Mouse (Mus musculus): ENCODE data around the gene Tmem242. TPM values are rescaled to one million over a fixed set of nuclear protein-coding genes. Genes with fewer than 3 reads are reported as not detected.

The Tmem242 gene
- polyA plus RNA-seq, 1 experiment = 9.2 TPM

DNA sequence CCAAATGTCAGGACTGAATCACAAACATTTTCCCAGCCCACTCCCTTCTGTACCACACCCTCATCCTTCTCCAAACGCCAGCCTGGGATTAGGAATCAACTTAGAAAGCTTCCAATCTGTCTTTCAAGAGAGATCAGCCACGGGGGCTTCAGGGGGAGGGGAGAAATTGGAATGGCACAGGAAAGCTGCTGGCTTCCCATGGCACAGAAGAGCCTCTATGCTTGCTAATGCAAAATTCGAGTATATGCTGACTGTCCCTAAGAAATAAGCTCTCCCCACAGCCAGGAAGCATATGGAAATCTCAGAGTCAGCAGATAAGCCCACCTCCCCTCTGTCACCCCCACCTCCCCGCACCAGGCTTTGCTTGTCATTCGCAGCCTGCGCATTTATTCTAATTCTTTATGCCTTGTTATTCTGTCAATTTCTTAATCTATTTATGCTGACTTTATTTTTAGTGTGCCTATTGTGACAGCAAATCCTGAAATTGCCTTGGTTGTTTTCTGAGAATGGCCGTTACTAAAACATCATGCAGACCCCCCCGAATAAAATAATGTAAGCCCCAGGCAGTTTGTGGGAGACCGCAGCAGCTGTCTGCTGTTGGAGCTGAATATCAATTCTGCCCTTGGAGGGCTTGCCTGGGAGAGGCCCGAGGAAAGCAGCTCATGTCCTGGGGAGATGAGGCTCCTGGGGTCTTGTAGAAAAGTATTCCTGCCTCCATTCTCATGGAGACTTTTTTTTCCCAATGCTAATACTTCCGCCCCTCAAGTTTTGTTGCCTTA is 62.7 kb downstream of the Tmem242 start:
- TF ChIP-seq POLR2A (IDR thresholded peaks at IDR 0.05; ENCODE audit: control insufficient read depth, extremely low read depth, insufficient read depth, low read length, poor library complexity) (no peak), CTCF (IDR thresholded peaks at IDR 0.05; ENCODE audit: borderline replicate concordance, control insufficient read depth, extremely low read depth, insufficient read depth, low read length, poor library complexity) (no peak)
- Histone ChIP-seq H3K27me3 (ENCODE audit: control insufficient read depth, insufficient read depth, low read length) (no peaks in the 10 kb centered on the region), H3K4me3 (ENCODE audit: control insufficient read depth, insufficient read depth, low read length) (no peak overlapping the region), H3K36me3 (ENCODE audit: control insufficient read depth, insufficient read depth, low read length) (no peaks in the 10 kb centered on the region), H3K4me1 (replicated peaks; ENCODE audit: control insufficient read depth, insufficient read depth, low read length) (no peaks in the 10 kb centered on the region), H3K27ac (ENCODE audit: control insufficient read depth, insufficient read depth, low read length) (no peak overlapping the region)
- no peak for DNase-seq
- WGBS = 64% methylated on average over 11 of the region's 11 CpGs

DNA sequence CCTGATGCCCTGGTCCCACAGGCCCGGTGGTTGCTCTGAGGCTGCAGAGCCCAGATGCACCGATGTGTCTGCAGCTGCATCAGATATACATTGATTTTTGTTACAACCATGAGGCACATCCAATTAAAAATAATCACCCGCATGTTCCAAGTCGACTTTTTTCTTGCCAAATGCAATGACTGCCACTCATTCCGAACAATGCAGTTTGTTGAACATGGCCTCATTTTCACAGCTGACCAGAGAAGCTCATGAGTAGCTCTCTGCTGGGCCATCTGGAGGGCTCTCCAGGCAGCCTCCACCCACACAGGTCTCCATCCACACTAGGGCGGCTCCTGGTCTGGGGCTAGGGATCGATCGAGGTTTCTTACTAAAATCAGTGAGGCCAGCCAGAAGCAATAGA is 67.1 kb downstream of the Tmem242 start:
- WGBS = 96% methylated on average over 8 of the region's 8 CpGs
- no peak for TF ChIP-seq CTCF (IDR thresholded peaks at IDR 0.05; ENCODE audit: borderline replicate concordance, control insufficient read depth, extremely low read depth, insufficient read depth, low read length, poor library complexity)
- no peak for TF ChIP-seq POLR2A (IDR thresholded peaks at IDR 0.05; ENCODE audit: control insufficient read depth, extremely low read depth, insufficient read depth, low read length, poor library complexity)
- no peaks in the 10 kb centered on the region for H3K27me3 ChIP-seq (ENCODE audit: control insufficient read depth, insufficient read depth, low read length)
- H3K36me3 ChIP-seq (ENCODE audit: control insufficient read depth, insufficient read depth, low read length) = no peaks in the 10 kb centered on the region
- DNase-seq = no peak
- no peak overlapping the region for H3K27ac ChIP-seq (ENCODE audit: control insufficient read depth, insufficient read depth, low read length)
- H3K4me1 ChIP-seq (replicated peaks; ENCODE audit: control insufficient read depth, insufficient read depth, low read length) = no peaks in the 10 kb centered on the region
- H3K4me3 ChIP-seq (ENCODE audit: control insufficient read depth, insufficient read depth, low read length) = no peak overlapping the region

DNA sequence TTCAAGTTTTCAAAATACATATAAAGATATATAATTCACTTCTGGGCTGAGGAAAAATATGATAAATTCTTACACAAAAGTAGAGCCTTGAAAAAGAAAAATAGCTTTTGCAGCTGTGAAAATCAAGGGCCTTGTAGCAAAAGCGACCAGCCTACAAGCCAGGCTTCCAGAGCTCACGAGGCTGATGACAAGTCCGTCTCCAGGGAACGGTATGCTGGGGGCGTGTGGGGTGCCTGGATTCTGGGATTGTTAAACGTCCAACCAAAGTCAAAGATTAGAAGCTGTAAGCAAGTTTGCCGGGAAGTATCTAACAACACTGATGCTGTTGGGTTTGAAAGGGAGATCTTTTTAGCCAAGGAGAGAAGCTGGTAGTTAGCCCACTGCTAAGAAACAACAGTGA is 68.5 kb downstream of the Tmem242 start:
- TF ChIP-seq CTCF (IDR thresholded peaks at IDR 0.05; ENCODE audit: borderline replicate concordance, control insufficient read depth, extremely low read depth, insufficient read depth, low read length, poor library complexity) (no peak), POLR2A (IDR thresholded peaks at IDR 0.05; ENCODE audit: control insufficient read depth, extremely low read depth, insufficient read depth, low read length, poor library complexity) (no peak)
- no peak for DNase-seq
- Histone ChIP-seq H3K4me3 (ENCODE audit: control insufficient read depth, insufficient read depth, low read length) (no peak overlapping the region), H3K4me1 (replicated peaks; ENCODE audit: control insufficient read depth, insufficient read depth, low read length) (no peaks in the 10 kb centered on the region), H3K36me3 (ENCODE audit: control insufficient read depth, insufficient read depth, low read length) (no peaks in the 10 kb centered on the region), H3K27me3 (ENCODE audit: control insufficient read depth, insufficient read depth, low read length) (no peaks in the 10 kb centered on the region), H3K27ac (ENCODE audit: control insufficient read depth, insufficient read depth, low read length) (no peak overlapping the region)
- 97% methylated on average over 7 of the region's 7 CpGs for WGBS

DNA sequence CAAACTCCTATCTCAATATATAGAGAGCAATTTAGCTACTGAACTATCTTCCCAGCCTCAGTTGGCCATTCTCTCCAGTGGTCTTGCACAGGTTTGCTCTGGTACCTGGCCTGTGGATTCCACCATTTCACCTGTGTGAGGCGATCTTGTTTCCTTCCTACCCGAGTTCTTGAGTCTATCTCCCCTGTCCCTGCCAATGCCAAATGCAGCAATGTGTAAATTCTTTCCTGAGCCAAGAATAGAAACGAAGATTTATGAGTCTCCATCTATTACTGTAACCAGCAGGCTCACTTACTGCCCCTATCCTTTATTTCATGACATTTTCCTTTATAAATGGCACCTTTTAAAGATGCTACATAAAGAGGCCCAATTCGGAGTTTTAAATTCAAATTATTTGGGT is 69.0 kb downstream of the Tmem242 start:
- TF ChIP-seq POLR2A (IDR thresholded peaks at IDR 0.05; ENCODE audit: control insufficient read depth, extremely low read depth, insufficient read depth, low read length, poor library complexity) (no peak), CTCF (IDR thresholded peaks at IDR 0.05; ENCODE audit: borderline replicate concordance, control insufficient read depth, extremely low read depth, insufficient read depth, low read length, poor library complexity) (no peak)
- no peaks in the 10 kb centered on the region for H3K4me1 ChIP-seq (replicated peaks; ENCODE audit: control insufficient read depth, insufficient read depth, low read length)
- DNase-seq = no peak
- H3K36me3 ChIP-seq (ENCODE audit: control insufficient read depth, insufficient read depth, low read length) = no peaks in the 10 kb centered on the region
- no peaks in the 10 kb centered on the region for H3K27me3 ChIP-seq (ENCODE audit: control insufficient read depth, insufficient read depth, low read length)
- 79% methylated on average over 4 of the region's 4 CpGs for WGBS
- no peak overlapping the region for H3K27ac ChIP-seq (ENCODE audit: control insufficient read depth, insufficient read depth, low read length)
- no peak overlapping the region for H3K4me3 ChIP-seq (ENCODE audit: control insufficient read depth, insufficient read depth, low read length)

DNA sequence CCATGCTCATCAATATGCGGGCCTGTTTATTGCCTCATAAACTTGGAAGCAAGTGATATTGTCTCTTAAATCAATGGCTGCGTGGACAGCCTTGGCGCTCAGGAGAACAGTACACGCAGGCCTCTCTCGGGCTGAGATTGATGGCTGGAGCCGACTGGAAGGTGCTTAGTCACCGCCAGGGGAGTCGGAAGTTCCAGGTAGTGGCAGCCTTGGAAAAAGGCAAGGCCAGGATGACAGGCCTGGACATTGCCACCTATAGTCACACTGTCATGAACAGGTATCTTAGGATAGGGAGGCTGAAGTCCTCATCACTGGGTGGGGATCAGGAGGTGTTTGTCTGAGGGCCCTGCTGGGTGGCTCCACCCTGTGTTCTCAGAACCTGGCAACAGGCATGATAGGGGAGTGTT is 74.1 kb downstream of the Tmem242 start:
- no peak for TF ChIP-seq CTCF (IDR thresholded peaks at IDR 0.05; ENCODE audit: borderline replicate concordance, control insufficient read depth, extremely low read depth, insufficient read depth, low read length, poor library complexity)
- TF ChIP-seq POLR2A (IDR thresholded peaks at IDR 0.05; ENCODE audit: control insufficient read depth, extremely low read depth, insufficient read depth, low read length, poor library complexity) = no peak
- Histone ChIP-seq H3K27ac (ENCODE audit: control insufficient read depth, insufficient read depth, low read length) (no peak overlapping the region), H3K27me3 (ENCODE audit: control insufficient read depth, insufficient read depth, low read length) (no peaks in the 10 kb centered on the region), H3K4me1 (replicated peaks; ENCODE audit: control insufficient read depth, insufficient read depth, low read length) (no peaks in the 10 kb centered on the region), H3K4me3 (ENCODE audit: control insufficient read depth, insufficient read depth, low read length) (no peak overlapping the region), H3K36me3 (ENCODE audit: control insufficient read depth, insufficient read depth, low read length) (no peaks in the 10 kb centered on the region)
- WGBS = 84% methylated on average over 8 of the region's 8 CpGs
- no peak for DNase-seq

Other genes starting within 250 kb of the Tmem242 start
- gene Ldhal6b, start 21.5 kb downstream of the Tmem242 start, polyA plus RNA-seq (2012; rRNA removed) = 1.4 TPM in 2 replicates
- 13.3 and 15.4 TPM in 2 replicates for gene Zdhhc14, start 52.3 kb upstream of the Tmem242 start, polyA plus RNA-seq (2012; rRNA removed)